Mouse (Mus musculus): ENCODE data around the gene Dnmt3a.

GRCm38 (mm10) chr12:3911831-3912348 is 106.1 kb downstream of the Dnmt3a start:
- TF ChIP-seq PAX5 (IDR thresholded peaks at IDR 0.05; ENCODE audit: low read length) = no peak
- TF ChIP-seq MYC (IDR thresholded peaks at IDR 0.05; ENCODE audit: low read depth, low read length) = no peak
- no peak for TF ChIP-seq SIN3A (IDR thresholded peaks at IDR 0.05; ENCODE audit: low read length)
- no peak for TF ChIP-seq ZC3H11A (IDR thresholded peaks at IDR 0.05; ENCODE audit: low read depth, low read length)
- no peak for TF ChIP-seq POLR2AphosphoS2 (IDR thresholded peaks at IDR 0.05; ENCODE audit: low read depth, low read length)
- TF ChIP-seq E2F4 (IDR thresholded peaks at IDR 0.05; ENCODE audit: insufficient replicate concordance, low read depth, low read length) = no peak

Measured in CH12.LX (cell line).